Mouse (Mus musculus): ENCODE data around the gene Samd5.

Gene Samd5

DNA sequence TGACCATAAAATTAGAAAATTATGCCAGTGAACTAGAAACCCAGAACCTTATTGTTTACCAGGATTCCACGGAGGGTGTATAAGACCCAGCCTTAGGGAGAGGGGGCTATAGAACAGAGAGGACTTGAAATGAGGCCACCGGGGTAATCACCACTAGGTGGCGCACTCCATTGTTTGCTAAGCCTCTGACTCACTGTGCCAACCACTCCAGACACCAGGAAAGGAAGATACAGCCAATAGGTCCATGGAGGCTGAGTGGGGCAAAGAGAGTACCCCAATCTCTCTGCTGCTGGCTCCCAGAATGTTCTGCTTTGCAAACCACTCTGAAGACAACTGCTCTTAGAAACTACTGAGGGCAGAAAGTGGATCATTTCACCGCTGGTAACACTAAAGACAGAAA is 99.4 kb downstream of the Samd5 start:
- peak; percentile 88 for ATAC-seq (ENCODE audit: low TSS enrichment)

DNA sequence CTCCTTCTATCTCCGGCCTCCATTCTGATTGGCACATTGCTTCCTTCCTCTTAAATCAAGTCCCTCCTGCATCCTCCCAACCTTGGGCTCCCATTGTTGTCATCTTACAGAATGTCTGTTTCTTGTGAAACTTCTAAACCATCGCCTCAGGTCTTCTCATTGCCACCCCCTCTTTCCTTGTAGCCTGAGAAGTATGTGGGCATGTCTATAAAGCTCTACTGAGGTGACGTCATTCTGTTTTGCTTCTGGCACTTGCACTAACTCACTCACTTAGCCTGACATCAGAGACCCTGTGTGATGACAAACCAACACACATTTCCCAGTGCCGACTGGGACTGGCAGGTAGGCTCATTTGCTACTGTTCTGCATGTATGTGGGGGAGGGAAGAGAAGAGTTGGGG is 100.9 kb downstream of the Samd5 start:
- peak; percentile 54; the same call in 1 of the 2 replicates for ATAC-seq (ENCODE audit: low TSS enrichment)

Measured in frontal cortex, adult (tissue).